Comparison of ENCODE assay signal across 27 mouse cellular contexts in genomic region chr2:164519171-164519526, GRCm38 (mm10). TPM values are rescaled to one million over a fixed set of nuclear protein-coding genes. Genes with fewer than 3 reads are reported as not detected.
DNase-seq lines count a peak whose midpoint lies in the region; ATAC-seq lines count a peak whose summit lies in the region.
"Had no signal": no experiment of that assay in that cellular context is flagged by ENCODE, and none has a peak within 500 bp of the region (broad histone marks: within the 10 kb centered on the region; RNA-seq: fewer than 3 reads in every experiment).

No protein-coding gene starts in this region.

- 63% methylated on average over 6 of the region's 6 CpGs for whole genome bisulfite sequencing in embryonic facial prominence, embryonic 14.5 days
- 80% methylated on average over 6 of the region's 6 CpGs for WGBS in embryonic facial prominence, embryonic 10.5 days
- WGBS in kidney, embryonic 14.5 days: 38% methylated on average over 6 of the region's 6 CpGs
- 38% methylated on average over 6 of the region's 6 CpGs for WGBS in intestine, embryonic 15.5 days
- 52% methylated on average over 6 of the region's 6 CpGs for WGBS in stomach, embryonic 15.5 days

- no peak for ATAC-seq in embryonic facial prominence, embryonic 14.5 days (ENCODE audit: low read depth)
- ATAC-seq in kidney, embryonic 14.5 days (ENCODE audit: low FRiP score, low TSS enrichment): no peak
- ATAC-seq in intestine, embryonic 15.5 days: no peak
- ATAC-seq in stomach, embryonic 15.5 days (ENCODE audit: insufficient read depth, low FRiP score, low read depth): no peak
- ATAC-seq in monocyte, adult 5-6 weeks (replicated peaks; ENCODE audit: insufficient number of reproducible peaks, low FRiP score, low TSS enrichment, poor library complexity, severe bottlenecking): no peak
- ATAC-seq: hindbrain, postnatal 0 days had no signal

- H3K27ac ChIP-seq in embryonic facial prominence, embryonic 14.5 days (replicated peaks; ENCODE audit: low read depth, low read length): peak overlapping the region; percentile 61; the same call in 1 of the 2 replicates
- no peak overlapping the region for H3K27ac ChIP-seq in embryonic facial prominence, embryonic 10.5 days (replicated peaks)
- H3K27ac ChIP-seq in kidney, embryonic 14.5 days (ENCODE audit: low read depth, low read length): 0 out of 2 replicates have a peak overlapping the region, but pooled peaks have one; percentile 17
- peak overlapping the region; percentile 89 for H3K27ac ChIP-seq in intestine, embryonic 15.5 days
- H3K27ac ChIP-seq in stomach, embryonic 15.5 days: peak overlapping the region; percentile 84
- H3K27ac ChIP-seq: gastrocnemius, adult 2 months; hindbrain, postnatal 0 days; liver, embryonic 15.5 days; neural tube, embryonic 12.5 days had no signal

- H3K4me1 ChIP-seq in embryonic facial prominence, embryonic 14.5 days (ENCODE audit: control insufficient read depth, insufficient read depth, low read length): peaks cover 19% of the 10 kb centered on the region
- peaks cover 16% of the 10 kb centered on the region for H3K4me1 ChIP-seq in embryonic facial prominence, embryonic 10.5 days
- 0 out of 2 replicates have a peak, but pooled peaks cover 3% of the 10 kb centered on the region for H3K4me1 ChIP-seq in kidney, embryonic 14.5 days (ENCODE audit: control insufficient read depth, insufficient read depth, low read length)
- peaks cover 17% of the 10 kb centered on the region; the same call in 1 of the 2 replicates for H3K4me1 ChIP-seq in intestine, embryonic 15.5 days (replicated peaks)
- H3K4me1 ChIP-seq in stomach, embryonic 15.5 days: peaks cover 8% of the 10 kb centered on the region; the same call in 1 of the 2 replicates
- H3K4me1 ChIP-seq: neural tube, embryonic 12.5 days had no signal

- H3K36me3 ChIP-seq in embryonic facial prominence, embryonic 14.5 days (ENCODE audit: control insufficient read depth, insufficient read depth, low read length): no peaks in the 10 kb centered on the region
- H3K36me3 ChIP-seq in embryonic facial prominence, embryonic 10.5 days (replicated peaks): no peaks in the 10 kb centered on the region
- H3K36me3 ChIP-seq in kidney, embryonic 14.5 days (ENCODE audit: control insufficient read depth, insufficient read depth, low read length): no peaks in the 10 kb centered on the region
- H3K36me3 ChIP-seq in intestine, embryonic 15.5 days: no peaks in the 10 kb centered on the region
- H3K36me3 ChIP-seq in stomach, embryonic 15.5 days: no peaks in the 10 kb centered on the region
- H3K36me3 ChIP-seq: liver, embryonic 15.5 days; neural tube, embryonic 12.5 days had no signal

- no peak overlapping the region for H3K9ac ChIP-seq in embryonic facial prominence, embryonic 14.5 days (ENCODE audit: low read depth, low read length)
- no peak overlapping the region for H3K9ac ChIP-seq in kidney, embryonic 14.5 days (ENCODE audit: low read depth, low read length)
- no peak overlapping the region for H3K9ac ChIP-seq in intestine, embryonic 15.5 days
- no peak overlapping the region for H3K9ac ChIP-seq in stomach, embryonic 15.5 days
- H3K9ac ChIP-seq: liver, embryonic 15.5 days; neural tube, embryonic 12.5 days had no signal

- DNase-seq in embryonic facial prominence, embryonic 14.5 days (ENCODE audit: low spot score): no peak
- DNase-seq in embryonic facial prominence, embryonic 10.5 days (ENCODE audit: low spot score): no peak
- DNase-seq in kidney, adult 8-10 months: no peak
- DNase-seq in thymus, adult 18-20 months: no peak
- DNase-seq: adrenal gland, postnatal 25 days; cerebellum, adult 18-20 months; cerebellum, postnatal 25 days; embryo, embryonic 11 days; gastrocnemius, adult 2 months; heart, adult 11 months; right cerebral cortex, postnatal 4 days; thymus, postnatal 36 days had no signal

- no peak overlapping the region for H3K4me2 ChIP-seq in embryonic facial prominence, embryonic 14.5 days (ENCODE audit: low read depth, low read length)
- H3K4me2 ChIP-seq in kidney, embryonic 14.5 days (replicated peaks; ENCODE audit: low read depth, low read length): no peak overlapping the region
- H3K4me2 ChIP-seq in intestine, embryonic 15.5 days (replicated peaks): no peak overlapping the region
- no peak overlapping the region for H3K4me2 ChIP-seq in stomach, embryonic 15.5 days
- H3K4me2 ChIP-seq: liver, embryonic 15.5 days; midbrain, embryonic 11.5 days; neural tube, embryonic 12.5 days had no signal

- no peak overlapping the region for H3K4me3 ChIP-seq in embryonic facial prominence, embryonic 14.5 days (ENCODE audit: low read depth, low read length)
- no peak overlapping the region for H3K4me3 ChIP-seq in embryonic facial prominence, embryonic 10.5 days
- no peak overlapping the region for H3K4me3 ChIP-seq in kidney, embryonic 14.5 days (ENCODE audit: low read length)
- H3K4me3 ChIP-seq in intestine, embryonic 15.5 days (replicated peaks): no peak overlapping the region
- no peak overlapping the region for H3K4me3 ChIP-seq in stomach, embryonic 15.5 days (replicated peaks)
- H3K4me3 ChIP-seq: gastrocnemius, adult 2 months; liver, embryonic 15.5 days; neural tube, embryonic 12.5 days had no signal

- no peaks in the 10 kb centered on the region for H3K27me3 ChIP-seq in embryonic facial prominence, embryonic 14.5 days (replicated peaks; ENCODE audit: control insufficient read depth, insufficient read depth, low read length)
- peaks cover 19% of the 10 kb centered on the region for H3K27me3 ChIP-seq in embryonic facial prominence, embryonic 10.5 days (replicated peaks; ENCODE audit: low read depth, poor library complexity, severe bottlenecking)
- H3K27me3 ChIP-seq in kidney, embryonic 14.5 days (ENCODE audit: control insufficient read depth, insufficient read depth, low read length): no peaks in the 10 kb centered on the region
- no peaks in the 10 kb centered on the region for H3K27me3 ChIP-seq in intestine, embryonic 15.5 days (replicated peaks)
- no peaks in the 10 kb centered on the region for H3K27me3 ChIP-seq in stomach, embryonic 15.5 days (replicated peaks)

- H3K9me3 ChIP-seq in embryonic facial prominence, embryonic 14.5 days (ENCODE audit: control insufficient read depth, low read length): peaks cover 11% of the 10 kb centered on the region
- 0 out of 2 replicates have a peak, but pooled peaks cover 5% of the 10 kb centered on the region for H3K9me3 ChIP-seq in embryonic facial prominence, embryonic 10.5 days
- no peaks in the 10 kb centered on the region for H3K9me3 ChIP-seq in kidney, embryonic 14.5 days (ENCODE audit: control insufficient read depth, low read length)
- no peaks in the 10 kb centered on the region for H3K9me3 ChIP-seq in intestine, embryonic 15.5 days
- H3K9me3 ChIP-seq in stomach, embryonic 15.5 days: no peaks in the 10 kb centered on the region
- H3K9me3 ChIP-seq: liver, embryonic 15.5 days; neural tube, embryonic 12.5 days had no signal

RNA-seq across cellular contexts. Expression of gene Pigt, which starts 21.8 kb away (rescaled TPM):
- 72.9 and 76.9 TPM in 2 replicates for polyA plus RNA-seq in embryonic facial prominence, embryonic 14.5 days (2014; fragmentation: Nextera tagmentation; extraction: Ambion mirVana)
- polyA plus RNA-seq in embryonic facial prominence, embryonic 10.5 days (2016; fragmentation: Nextera tagmentation; extraction: Ambion mirVana): 34.8 and 38.1 TPM in 2 replicates
- polyA plus RNA-seq in kidney, embryonic 14.5 days (2014; fragmentation: Nextera tagmentation; extraction: Ambion mirVana): 70.7 and 79.2 TPM in 2 replicates
- 62.7 and 65.7 TPM in 2 replicates for polyA plus RNA-seq in intestine, embryonic 15.5 days (2015; fragmentation: Nextera tagmentation; extraction: Ambion mirVana)
- polyA plus RNA-seq in stomach, embryonic 15.5 days (2015; fragmentation: Nextera tagmentation; extraction: Ambion mirVana): 67.0 and 67.5 TPM in 2 replicates
- total RNA-seq in monocyte, adult 5-6 weeks (2017): 12.6 to 37.4 TPM (median 13.3 TPM) in 3 replicates

RNA-seq across cellular contexts. Expression of gene Dbndd2, which starts 33.2 kb away (rescaled TPM):
- 4.1 and 10.5 TPM in 2 replicates for polyA plus RNA-seq in embryonic facial prominence, embryonic 14.5 days (2014; fragmentation: Nextera tagmentation; extraction: Ambion mirVana)
- polyA plus RNA-seq in embryonic facial prominence, embryonic 10.5 days (2016; fragmentation: Nextera tagmentation; extraction: Ambion mirVana): 1.8 TPM in 2 replicates
- 12.4 and 14.7 TPM in 2 replicates for polyA plus RNA-seq in kidney, embryonic 14.5 days (2014; fragmentation: Nextera tagmentation; extraction: Ambion mirVana)
- 4.7 and 14.8 TPM in 2 replicates for polyA plus RNA-seq in intestine, embryonic 15.5 days (2015; fragmentation: Nextera tagmentation; extraction: Ambion mirVana)
- 6.5 and 10.4 TPM in 2 replicates for polyA plus RNA-seq in stomach, embryonic 15.5 days (2015; fragmentation: Nextera tagmentation; extraction: Ambion mirVana)
- 3.1 to 12.6 TPM (median 7.4 TPM) in 3 replicates for total RNA-seq in monocyte, adult 5-6 weeks (2017)
- total RNA-seq: hematopoietic stem cell, adult 5-6 weeks had no signal

RNA-seq across cellular contexts. Expression of gene Wfdc2, which starts 43.1 kb away (rescaled TPM):
- polyA plus RNA-seq in embryonic facial prominence, embryonic 14.5 days (2014; fragmentation: Nextera tagmentation; extraction: Ambion mirVana): 53.7 and 62.4 TPM in 2 replicates
- 59.8 and 62.7 TPM in 2 replicates for polyA plus RNA-seq in embryonic facial prominence, embryonic 10.5 days (2016; fragmentation: Nextera tagmentation; extraction: Ambion mirVana)
- polyA plus RNA-seq in kidney, embryonic 14.5 days (2014; fragmentation: Nextera tagmentation; extraction: Ambion mirVana): 330 and 331 TPM in 2 replicates
- polyA plus RNA-seq in intestine, embryonic 15.5 days (2015; fragmentation: Nextera tagmentation; extraction: Ambion mirVana): 53.3 and 57.4 TPM in 2 replicates
- polyA plus RNA-seq in stomach, embryonic 15.5 days (2015; fragmentation: Nextera tagmentation; extraction: Ambion mirVana): 162 and 175 TPM in 2 replicates
- total RNA-seq in monocyte, adult 5-6 weeks (2017): 1.4 TPM in 1 of 3 replicates, not detected in the others
- total RNA-seq: adrenal gland, postnatal 25 days; CH12.LX; gastrocnemius, adult 2 months; MEL had no signal

RNA-seq across cellular contexts. Expression of gene Trp53tg5, which starts 45.6 kb away (rescaled TPM):
- not detected in 2 replicates for polyA plus RNA-seq in embryonic facial prominence, embryonic 14.5 days (2014; fragmentation: Nextera tagmentation; extraction: Ambion mirVana)
- not detected in 2 replicates for polyA plus RNA-seq in embryonic facial prominence, embryonic 10.5 days (2016; fragmentation: Nextera tagmentation; extraction: Ambion mirVana)
- not detected in 2 replicates for polyA plus RNA-seq in kidney, embryonic 14.5 days (2014; fragmentation: Nextera tagmentation; extraction: Ambion mirVana)
- polyA plus RNA-seq in intestine, embryonic 15.5 days (2015; fragmentation: Nextera tagmentation; extraction: Ambion mirVana): not detected in 2 replicates
- 0.14 TPM in 1 of 2 replicates, not detected in the other for polyA plus RNA-seq in stomach, embryonic 15.5 days (2015; fragmentation: Nextera tagmentation; extraction: Ambion mirVana)
- total RNA-seq in monocyte, adult 5-6 weeks (2017): 0.68 TPM in 1 of 3 replicates, not detected in the others
- total RNA-seq: adrenal gland, postnatal 25 days; CH12.LX; gastrocnemius, adult 2 months; hematopoietic stem cell, adult 5-6 weeks; hindbrain, postnatal 0 days; layer of hippocampus, adult 8-10 months; MEL had no signal
- polyA plus RNA-seq: heart, embryonic 14.5 days; hindbrain, postnatal 0 days; limb, embryonic 11.5 days; liver, embryonic 15.5 days; lung, embryonic 16.5 days; midbrain, embryonic 11.5 days; neural tube, embryonic 12.5 days had no signal

RNA-seq across cellular contexts. Expression of gene Spint3, which starts 54.1 kb away (rescaled TPM):
- not detected in 2 replicates for polyA plus RNA-seq in embryonic facial prominence, embryonic 14.5 days (2014; fragmentation: Nextera tagmentation; extraction: Ambion mirVana)
- polyA plus RNA-seq in embryonic facial prominence, embryonic 10.5 days (2016; fragmentation: Nextera tagmentation; extraction: Ambion mirVana): not detected in 2 replicates
- polyA plus RNA-seq in kidney, embryonic 14.5 days (2014; fragmentation: Nextera tagmentation; extraction: Ambion mirVana): not detected in 2 replicates
- polyA plus RNA-seq in intestine, embryonic 15.5 days (2015; fragmentation: Nextera tagmentation; extraction: Ambion mirVana): not detected in 2 replicates
- not detected in 2 replicates for polyA plus RNA-seq in stomach, embryonic 15.5 days (2015; fragmentation: Nextera tagmentation; extraction: Ambion mirVana)
- not detected in 3 replicates for total RNA-seq in monocyte, adult 5-6 weeks (2017)
- total RNA-seq: adrenal gland, postnatal 25 days; CH12.LX; gastrocnemius, adult 2 months; hematopoietic stem cell, adult 5-6 weeks; hindbrain, postnatal 0 days; layer of hippocampus, adult 8-10 months; MEL had no signal
- polyA plus RNA-seq: heart, embryonic 14.5 days; hindbrain, postnatal 0 days; limb, embryonic 11.5 days; liver, embryonic 15.5 days; lung, embryonic 16.5 days; midbrain, embryonic 11.5 days; neural tube, embryonic 12.5 days had no signal
